Mouse (Mus musculus) brown adipose tissue, adult 24 weeks (tissue): Measurements from ENCODE around the gene Ptprs. TPM values are rescaled to one million over a fixed set of nuclear protein-coding genes. Genes with fewer than 3 reads are reported as not detected.

Experiments
- H3K27ac ChIP-seq: fragments of 200-500 bp; replicated peaks from 2 replicates; pipeline ENCODE4 v1.5.1; 2012; ENCODE audit warnings: low read depth, mild to moderate bottlenecking, low read length
- H3K4me1 ChIP-seq: fragments of 200-500 bp; 2 replicates; pipeline ENCODE4 v1.6.1; 2012; ENCODE audit warnings: low read length, mixed read lengths; ENCODE audit not compliant: control insufficient read depth, insufficient read depth, insufficient read length
- H3K4me3 ChIP-seq: fragments of 200-500 bp; 2 replicates; pipeline ENCODE4 v1.5.1; 2012; ENCODE audit warnings: low read depth, mild to moderate bottlenecking, low read length, moderate library complexity; ENCODE audit not compliant: insufficient read depth
- polyA plus RNA-seq: library from polyadenylated mRNA; stranded (reverse); fragments of >200 nt; gene quantifications from 2 replicates; pipeline ENCODE4 v1.2.4, GENCODE M21; 2012; ENCODE audit not compliant: missing spikeins, insufficient read depth, insufficient read length

Gene Ptprs
- polyA plus RNA-seq, 1 experiment = 10.7 TPM

GRCm38 (mm10) chr17:56442316-56442715 lies 34.0 kb downstream of the Ptprs start:
- no peaks in the 10 kb centered on the region for H3K4me1 ChIP-seq
- no peak overlapping the region for H3K4me3 ChIP-seq
- no peak overlapping the region for H3K27ac ChIP-seq

GRCm38 (mm10) chr17:56439731-56440460 lies 36.4 kb downstream of the Ptprs start:
- Histone ChIP-seq H3K27ac (no peak overlapping the region), H3K4me1 (no peaks in the 10 kb centered on the region), H3K4me3 (no peak overlapping the region)

- Histone ChIP-seq H3K27ac (no peak overlapping the region), H3K4me3 (no peak overlapping the region), H3K4me1 (no peaks in the 10 kb centered on the region)
Observed at GRCm38 (mm10) chr17:56431582-56431981, 44.7 kb downstream of the Ptprs start.

- H3K4me3 ChIP-seq = no peak overlapping the region
- H3K4me1 ChIP-seq = no peaks in the 10 kb centered on the region
- no peak overlapping the region for H3K27ac ChIP-seq
Observed at GRCm38 (mm10) chr17:56427857-56428256, 48.4 kb downstream of the Ptprs start.

GRCm38 (mm10) chr17:56425941-56426340 lies 50.3 kb downstream of the Ptprs start:
- Histone ChIP-seq H3K4me1 (no peaks in the 10 kb centered on the region), H3K27ac (no peak overlapping the region), H3K4me3 (peak overlapping the region; percentile 30; the same call in 1 of the 2 replicates)

- Histone ChIP-seq H3K27ac (no peak overlapping the region), H3K4me1 (no peaks in the 10 kb centered on the region), H3K4me3 (peak overlapping the region; percentile 42)
Observed at GRCm38 (mm10) chr17:56425584-56425914, 50.7 kb downstream of the Ptprs start.

- peak overlapping the region; percentile 42 for H3K4me3 ChIP-seq
- no peak overlapping the region for H3K27ac ChIP-seq
- H3K4me1 ChIP-seq = no peaks in the 10 kb centered on the region
Observed at GRCm38 (mm10) chr17:56424726-56425583, 51.3 kb downstream of the Ptprs start.

GRCm38 (mm10) chr17:56420022-56420421 lies 56.3 kb downstream of the Ptprs start:
- Histone ChIP-seq H3K4me3 (no peak overlapping the region), H3K4me1 (no peaks in the 10 kb centered on the region), H3K27ac (no peak overlapping the region)

- no peaks in the 10 kb centered on the region for H3K4me1 ChIP-seq
- no peak overlapping the region for H3K4me3 ChIP-seq
- no peak overlapping the region for H3K27ac ChIP-seq
Observed at GRCm38 (mm10) chr17:56418304-56418703, 58.0 kb downstream of the Ptprs start.

- Histone ChIP-seq H3K4me1 (peaks cover 2% of the 10 kb centered on the region; the same call in 1 of the 2 replicates), H3K4me3 (no peak overlapping the region), H3K27ac (no peak overlapping the region)
Observed at GRCm38 (mm10) chr17:56414785-56415184, 61.5 kb downstream of the Ptprs start.

GRCm38 (mm10) chr17:56413113-56413512 lies 63.2 kb downstream of the Ptprs start:
- H3K27ac ChIP-seq = no peak overlapping the region

GRCm38 (mm10) chr17:56411437-56411836 lies 64.8 kb downstream of the Ptprs start:
- Histone ChIP-seq H3K27ac (no peak overlapping the region), H3K4me1 (peaks cover 18% of the 10 kb centered on the region), H3K4me3 (no peak overlapping the region)

More at GRCm38 (mm10) chr17:56413113-56413512, 63.2 kb downstream of the Ptprs start:
- Histone ChIP-seq H3K4me3 (no peak overlapping the region), H3K4me1 (peaks cover 9% of the 10 kb centered on the region)

- Histone ChIP-seq H3K4me3 (no peak overlapping the region), H3K27ac (no peak overlapping the region), H3K4me1 (peaks cover 30% of the 10 kb centered on the region)
Observed at GRCm38 (mm10) chr17:56409759-56410158, 66.5 kb downstream of the Ptprs start.

GRCm38 (mm10) chr17:56408965-56409625 lies 67.2 kb downstream of the Ptprs start:
- H3K27ac ChIP-seq = no peak overlapping the region
- H3K4me3 ChIP-seq = no peak overlapping the region
- peaks cover 30% of the 10 kb centered on the region for H3K4me1 ChIP-seq

GRCm38 (mm10) chr17:56407379-56407778 lies 68.9 kb downstream of the Ptprs start:
- Histone ChIP-seq H3K27ac (no peak overlapping the region), H3K4me1 (peaks cover 30% of the 10 kb centered on the region), H3K4me3 (no peak overlapping the region)
